Mouse (Mus musculus) E14TG2a.4 (cell line): Measurements from ENCODE around the gene Cox4i1.

Source experiments
- CTCF ChIP-seq: conservative IDR thresholded peaks from 2 replicates; pipeline ENCODE4 v1.5.1; 2014; ENCODE audit warnings: low read length
- NANOG ChIP-seq: IDR thresholded peaks from 2 replicates; pipeline ENCODE4 v1.6.1; 2014; ENCODE audit warnings: borderline replicate concordance, low read length, mixed read lengths
- POU5F1 ChIP-seq: IDR thresholded peaks from 2 replicates; pipeline ENCODE4 v1.6.1; 2014; ENCODE audit warnings: low read length, borderline replicate concordance

GRCm38 (mm10) chr8:120647532-120647931 lies 20.5 kb upstream of the Cox4i1 start, which contains the start of gene 1190005I06Rik:
- TF ChIP-seq CTCF, result no peak
- TF ChIP-seq POU5F1, result no peak
- no peak for TF ChIP-seq NANOG
